Mouse (Mus musculus): ENCODE results near the gene Sox14. TPM values are rescaled to one million over a fixed set of nuclear protein-coding genes. Genes with fewer than 3 reads are reported as not detected.

Gene Sox14
- polyA plus RNA-seq, 1 experiment: not detected

Other genes with a start within 250 kb of the Sox14 start
- gene Dzip1l, start 246.7 kb downstream of the Sox14 start, polyA plus RNA-seq (2012; ENCODE audit: insufficient read depth, insufficient read length, missing spikeins): 0.36 and 3.3 TPM in 2 replicates
- not detected in 2 replicates for gene Cldn18, start 158.9 kb downstream of the Sox14 start, polyA plus RNA-seq (2012; ENCODE audit: insufficient read depth, insufficient read length, missing spikeins)

Measured in brown adipose tissue, adult 24 weeks (tissue).